Mouse (Mus musculus) hindbrain, embryonic 12.5 days (tissue): ENCODE results near the gene Apol7e. TPM values are rescaled to one million over a fixed set of nuclear protein-coding genes. Genes with fewer than 3 reads are reported as not detected.
"Not testable (repeated sequence)": the region's sequence is repeated elsewhere in the genome, so short reads cannot be mapped to it uniquely, and the experiment has no call there.

ENCODE experiments used
- ATAC-seq: fragments of 200-750 bp; cut with Nextera tagmentation; 2 replicates; pipeline ENCODE4 v1.8.0; 2017; ENCODE audit warnings: moderate TSS enrichment; ENCODE audit not compliant: low FRiP score
- H3K27ac ChIP-seq: fragments of 300-500 bp; sonication (generic); 2 replicates; pipeline ENCODE4 v1.5.1; 2016; ENCODE audit warnings: mild to moderate bottlenecking
- H3K27me3 ChIP-seq: fragments of 300-500 bp; sonication (generic); 2 replicates; pipeline ENCODE4 v1.6.1; 2016; ENCODE audit warnings: mild to moderate bottlenecking
- H3K36me3 ChIP-seq: fragments of 300-500 bp; sonication (generic); 2 replicates; pipeline ENCODE4 v1.6.1; 2016; ENCODE audit warnings: mild to moderate bottlenecking
- H3K4me1 ChIP-seq: fragments of 300-500 bp; sonication (generic); 2 replicates; pipeline ENCODE4 v1.6.1; 2016
- H3K4me2 ChIP-seq: fragments of 300-500 bp; sonication (generic); replicated peaks from 2 replicates; pipeline ENCODE4 v1.6.1; 2016; ENCODE audit warnings: mild to moderate bottlenecking
- H3K4me3 ChIP-seq: fragments of 300-500 bp; sonication (generic); 2 replicates; pipeline ENCODE4 v1.5.1; 2016; ENCODE audit warnings: mild to moderate bottlenecking
- H3K9ac ChIP-seq: fragments of 300-500 bp; sonication (generic); 2 replicates; pipeline ENCODE4 v1.6.1; 2016; ENCODE audit warnings: mild to moderate bottlenecking, moderate library complexity
- H3K9me3 ChIP-seq: fragments of 300-500 bp; sonication (generic); replicated peaks from 2 replicates; pipeline ENCODE4 v1.6.1; 2016; ENCODE audit warnings: mild to moderate bottlenecking
- WGBS: fragments of 180-500 bp; shearing (Covaris S2); methylation state at CpG from one replicate; pipeline ENCODE4 v1.1.7; 2016; 5-methylcytosine and 5-hydroxymethylcytosine counted together
- polyA plus RNA-seq: library from polyadenylated mRNA; unstranded; fragments of >200 nt; fragmentation: Nextera tagmentation; extraction: Ambion mirVana; gene quantifications from 2 replicates; pipeline ENCODE4 v1.2.1, GENCODE M21; 2016

The Apol7e gene
- polyA plus RNA-seq, 1 experiment from 2014 or later, result not detected

DNA sequence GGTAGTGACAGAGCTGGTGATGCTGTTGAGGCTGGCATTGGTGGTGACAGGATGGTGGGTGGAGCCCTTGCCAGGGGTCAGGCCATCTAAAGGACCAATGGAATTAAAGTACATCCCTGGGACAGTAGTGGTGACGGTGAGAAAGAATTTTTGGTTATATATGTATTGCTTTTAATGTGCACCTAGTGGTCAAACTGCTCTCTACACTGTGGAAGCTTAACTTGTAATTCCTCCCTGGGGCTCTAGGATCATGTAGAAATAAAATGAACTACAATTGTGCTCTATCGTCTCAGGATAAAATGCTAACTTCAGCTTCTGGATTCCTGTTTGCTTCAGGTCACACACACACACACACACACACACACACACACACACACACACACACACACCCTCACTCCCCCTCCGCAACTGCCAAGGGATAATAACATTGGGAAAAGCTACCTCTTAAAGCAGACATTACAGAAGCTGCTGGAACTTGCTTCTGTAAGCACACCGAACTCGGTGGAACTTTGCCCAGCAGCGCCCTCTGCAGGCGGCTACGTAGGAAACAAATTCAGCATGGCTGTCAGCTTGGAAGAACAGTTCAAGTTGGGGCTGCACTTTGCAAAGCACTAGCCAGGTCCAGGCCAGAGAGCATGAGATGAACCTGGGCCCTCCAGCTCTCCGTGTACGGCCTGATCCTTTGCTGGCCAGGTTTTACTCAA is 25.7 kb downstream of the Apol7e start:
- ATAC-seq, H3K4me3 ChIP-seq, H3K27me3 ChIP-seq, H3K36me3 ChIP-seq, H3K4me2 ChIP-seq, H3K9me3 ChIP-seq, H3K9ac ChIP-seq, H3K4me1 ChIP-seq, H3K27ac ChIP-seq: not testable (repeated sequence)
- WGBS, result 41% methylated on average over 2 of the region's 10 CpGs

DNA sequence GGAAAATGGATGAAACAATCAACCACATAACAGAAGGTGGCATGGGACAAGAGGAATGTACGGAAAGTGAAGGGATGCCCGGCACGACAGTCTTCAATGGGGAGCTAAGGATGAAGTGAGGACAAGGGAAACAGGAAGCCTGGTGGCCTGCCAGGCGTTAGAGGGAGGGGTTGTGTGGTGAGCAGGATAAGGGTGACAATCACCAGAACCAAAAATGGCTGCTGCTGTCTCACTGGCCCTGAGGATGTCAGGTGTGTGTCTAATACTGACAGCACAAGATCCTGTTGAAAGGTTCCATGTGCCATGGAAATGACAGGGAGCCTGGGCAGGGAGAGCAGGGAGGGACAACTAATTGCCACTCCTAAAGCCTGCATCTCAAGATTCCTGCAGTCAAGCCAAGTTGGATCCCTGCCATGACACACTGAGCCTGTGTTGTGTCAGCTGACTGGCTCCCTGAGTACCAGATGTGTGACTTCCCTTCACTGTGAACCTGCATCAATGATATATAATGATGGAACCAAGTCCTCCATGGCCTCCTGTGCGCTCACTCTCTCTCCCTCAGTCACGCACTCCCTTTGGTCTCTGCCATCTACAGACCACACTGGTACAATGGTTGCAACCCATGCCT is 26.9 kb downstream of the Apol7e start:
- H3K27me3 ChIP-seq, H3K4me1 ChIP-seq, ATAC-seq, H3K36me3 ChIP-seq, H3K27ac ChIP-seq, H3K9ac ChIP-seq, H3K4me3 ChIP-seq, H3K9me3 ChIP-seq, H3K4me2 ChIP-seq: not testable (repeated sequence)
- WGBS, result 82% methylated on average over 6 of the region's 6 CpGs

DNA sequence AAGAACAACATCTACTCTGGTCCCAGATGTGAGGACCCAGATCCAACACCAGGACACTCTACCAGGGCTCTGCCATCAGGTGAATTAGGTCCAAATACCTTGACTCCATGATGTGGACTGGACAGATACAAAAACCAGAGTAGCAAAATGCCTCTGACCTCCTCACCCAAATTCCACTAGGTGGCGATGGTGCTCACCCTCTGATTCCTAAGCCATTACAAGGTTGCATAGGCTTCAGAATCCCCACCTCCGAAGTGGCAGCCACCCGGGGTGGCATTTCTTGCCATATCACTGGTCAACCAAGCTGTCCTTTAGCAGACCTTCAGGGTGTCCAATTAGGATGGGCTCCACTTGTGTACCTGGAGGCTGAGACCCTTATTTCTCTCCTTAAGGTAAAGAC is 28.5 kb downstream of the Apol7e start:
- not testable (repeated sequence) for H3K4me1 ChIP-seq, H3K4me3 ChIP-seq, H3K9ac ChIP-seq, H3K4me2 ChIP-seq, H3K27ac ChIP-seq, H3K36me3 ChIP-seq, ATAC-seq, H3K27me3 ChIP-seq, H3K9me3 ChIP-seq
- WGBS, result 17% methylated on average over 3 of the region's 3 CpGs

DNA sequence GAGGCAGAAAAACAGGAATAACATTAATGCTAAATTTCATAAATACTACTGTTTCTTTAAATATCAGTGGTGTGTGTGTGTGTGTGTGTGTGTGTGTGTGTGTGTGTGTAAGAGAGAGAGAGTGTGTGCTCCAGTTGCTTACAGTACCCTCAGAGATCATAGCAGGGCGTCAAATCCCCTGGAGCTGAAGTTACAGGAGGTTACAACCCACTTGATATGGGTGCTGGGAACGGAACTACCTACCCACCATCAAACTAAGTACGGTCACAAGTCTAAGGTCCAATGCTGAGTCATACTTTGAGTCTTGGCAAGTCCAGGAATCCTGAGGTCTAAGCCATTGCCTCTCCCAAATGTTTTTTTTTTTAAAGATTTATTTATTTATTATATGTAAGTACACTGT is 29.1 kb downstream of the Apol7e start:
- H3K4me2 ChIP-seq, H3K4me1 ChIP-seq, H3K9ac ChIP-seq, H3K4me3 ChIP-seq, H3K9me3 ChIP-seq, ATAC-seq, H3K27me3 ChIP-seq, H3K36me3 ChIP-seq, H3K27ac ChIP-seq: not testable (repeated sequence)
- 87% methylated on average over 3 of the region's 3 CpGs for WGBS

DNA sequence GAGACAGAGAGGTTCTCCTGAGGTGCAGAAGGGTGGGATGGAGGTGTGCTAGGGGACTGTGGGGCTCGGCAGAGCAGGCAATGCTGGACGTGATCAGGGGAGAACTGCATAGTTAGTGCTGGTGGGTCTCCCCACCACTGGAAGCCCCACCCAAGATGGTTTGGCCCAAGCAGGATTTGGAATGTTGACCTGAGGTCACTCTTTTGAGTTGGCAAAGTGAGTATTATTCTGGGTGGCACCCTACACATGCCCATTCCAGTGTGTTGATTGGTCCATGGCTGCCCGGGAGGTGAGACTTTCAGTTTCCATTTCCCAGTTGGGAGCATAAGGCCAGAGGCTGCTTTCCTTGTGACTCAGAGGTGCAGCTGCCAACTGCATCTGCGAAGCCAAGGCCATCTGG is 30.1 kb downstream of the Apol7e start, which contains the start of gene Apol9b:
TSS of gene Apol9b (plus strand) at position 301 of the 400 bp plus-strand sequence.
- not testable (repeated sequence) for H3K36me3 ChIP-seq, H3K27me3 ChIP-seq, H3K9ac ChIP-seq, H3K4me2 ChIP-seq, ATAC-seq, H3K4me1 ChIP-seq, H3K27ac ChIP-seq, H3K9me3 ChIP-seq, H3K4me3 ChIP-seq
- WGBS, result 80% methylated on average over 1 of the region's 4 CpGs

DNA sequence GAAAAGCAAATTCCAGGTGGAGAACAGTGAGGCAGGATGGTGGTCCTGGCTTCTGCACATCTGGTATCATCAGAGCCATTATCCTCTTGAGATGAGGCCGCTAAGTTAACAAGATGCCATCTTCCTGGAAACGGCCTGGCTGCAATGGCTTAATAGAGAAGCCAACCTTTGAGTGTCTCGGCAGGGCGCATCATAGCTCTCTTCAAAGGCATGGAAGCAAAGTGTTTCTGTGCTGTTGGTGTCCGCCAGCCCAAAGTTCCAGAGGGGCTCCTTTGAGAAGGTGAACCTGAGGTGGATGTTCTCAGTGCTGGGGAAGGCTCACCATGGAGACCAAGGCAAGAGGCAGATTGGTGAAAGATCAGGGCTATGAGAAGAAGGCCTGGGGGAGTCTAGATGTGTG is 32.9 kb downstream of the Apol7e start:
- 90% methylated on average over 5 of the region's 5 CpGs for WGBS
- H3K4me3 ChIP-seq, result no peak overlapping the region
- H3K36me3 ChIP-seq, result no peaks in the 10 kb centered on the region
- ATAC-seq, result no peak
- no peak overlapping the region for H3K4me2 ChIP-seq
- no peak overlapping the region for H3K27ac ChIP-seq
- no peak overlapping the region for H3K9ac ChIP-seq
- H3K4me1 ChIP-seq, result no peaks in the 10 kb centered on the region
- no peaks in the 10 kb centered on the region for H3K27me3 ChIP-seq
- H3K9me3 ChIP-seq, result no peaks in the 10 kb centered on the region

DNA sequence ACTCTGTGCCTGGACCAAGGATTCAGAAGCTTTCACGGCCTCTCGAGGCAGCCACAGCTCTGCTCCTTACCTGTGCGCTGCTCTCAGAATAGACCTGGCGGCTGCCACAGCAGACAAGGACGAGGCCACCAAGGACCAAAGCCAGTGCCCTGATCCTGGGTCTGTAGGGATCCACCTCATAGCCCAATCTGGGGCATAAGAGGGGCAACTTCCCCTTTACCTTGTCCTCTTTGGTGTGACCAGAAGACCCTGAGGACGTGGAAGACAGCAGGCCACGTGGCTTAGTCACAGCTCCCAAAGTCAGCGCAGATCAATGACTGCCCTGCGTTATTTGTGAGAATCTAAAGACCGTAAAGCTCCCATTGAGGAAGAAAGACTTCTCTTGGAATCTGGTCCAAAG is 34.2 kb downstream of the Apol7e start:
- H3K27ac ChIP-seq, H3K36me3 ChIP-seq, H3K9me3 ChIP-seq, ATAC-seq, H3K4me2 ChIP-seq, H3K4me3 ChIP-seq, H3K9ac ChIP-seq, H3K27me3 ChIP-seq, H3K4me1 ChIP-seq: not testable (repeated sequence)
- WGBS, result 73% methylated on average over 10 of the region's 10 CpGs

DNA sequence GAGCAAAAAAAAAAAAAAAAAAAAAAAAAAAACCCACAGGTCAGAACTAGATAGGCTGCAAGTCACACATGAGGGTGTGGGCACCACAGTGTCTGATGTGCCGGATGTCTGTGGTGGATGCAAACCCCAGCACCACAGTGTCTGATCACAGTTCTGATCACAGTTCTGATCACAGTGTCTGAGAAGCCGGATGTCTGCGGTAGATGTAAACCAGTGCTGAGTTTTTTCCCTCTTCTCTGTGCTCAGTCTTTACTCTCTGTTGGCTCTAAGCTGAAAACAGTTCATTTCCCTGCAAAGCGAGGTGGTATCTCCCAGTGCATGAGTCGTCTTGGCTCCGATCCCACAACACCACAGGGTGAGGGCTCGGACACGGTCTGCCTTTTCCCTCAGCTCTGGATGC is 34.7 kb downstream of the Apol7e start:
- H3K4me1 ChIP-seq, H3K9me3 ChIP-seq, H3K27me3 ChIP-seq, H3K27ac ChIP-seq, H3K4me2 ChIP-seq, ATAC-seq, H3K9ac ChIP-seq, H3K4me3 ChIP-seq, H3K36me3 ChIP-seq: not testable (repeated sequence)
- WGBS, result 89% methylated on average over 8 of the region's 8 CpGs

DNA sequence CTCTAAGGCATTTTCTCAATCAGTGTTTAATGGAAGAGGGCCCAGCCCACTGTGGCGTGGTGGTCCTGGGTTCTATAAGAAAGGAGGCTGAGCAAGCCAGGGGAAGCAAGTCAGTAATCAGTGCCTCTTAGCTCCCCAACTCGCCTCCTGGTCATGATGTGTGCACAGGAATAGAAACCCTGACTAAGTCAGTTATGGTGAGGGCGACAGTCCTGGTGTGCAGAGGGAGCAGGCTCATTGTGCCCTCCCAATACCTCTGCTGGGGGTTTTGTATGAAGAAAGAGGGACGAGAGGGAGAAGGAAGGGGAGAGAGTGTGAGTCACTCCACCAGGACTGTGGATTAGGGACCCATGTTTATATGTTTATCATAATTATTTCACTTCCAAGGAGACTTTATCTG is 35.2 kb downstream of the Apol7e start:
- H3K9ac ChIP-seq, H3K4me1 ChIP-seq, H3K9me3 ChIP-seq, H3K4me3 ChIP-seq, H3K4me2 ChIP-seq, H3K36me3 ChIP-seq, ATAC-seq, H3K27me3 ChIP-seq, H3K27ac ChIP-seq: not testable (repeated sequence)
- 65% methylated on average over 4 of the region's 4 CpGs for WGBS

DNA sequence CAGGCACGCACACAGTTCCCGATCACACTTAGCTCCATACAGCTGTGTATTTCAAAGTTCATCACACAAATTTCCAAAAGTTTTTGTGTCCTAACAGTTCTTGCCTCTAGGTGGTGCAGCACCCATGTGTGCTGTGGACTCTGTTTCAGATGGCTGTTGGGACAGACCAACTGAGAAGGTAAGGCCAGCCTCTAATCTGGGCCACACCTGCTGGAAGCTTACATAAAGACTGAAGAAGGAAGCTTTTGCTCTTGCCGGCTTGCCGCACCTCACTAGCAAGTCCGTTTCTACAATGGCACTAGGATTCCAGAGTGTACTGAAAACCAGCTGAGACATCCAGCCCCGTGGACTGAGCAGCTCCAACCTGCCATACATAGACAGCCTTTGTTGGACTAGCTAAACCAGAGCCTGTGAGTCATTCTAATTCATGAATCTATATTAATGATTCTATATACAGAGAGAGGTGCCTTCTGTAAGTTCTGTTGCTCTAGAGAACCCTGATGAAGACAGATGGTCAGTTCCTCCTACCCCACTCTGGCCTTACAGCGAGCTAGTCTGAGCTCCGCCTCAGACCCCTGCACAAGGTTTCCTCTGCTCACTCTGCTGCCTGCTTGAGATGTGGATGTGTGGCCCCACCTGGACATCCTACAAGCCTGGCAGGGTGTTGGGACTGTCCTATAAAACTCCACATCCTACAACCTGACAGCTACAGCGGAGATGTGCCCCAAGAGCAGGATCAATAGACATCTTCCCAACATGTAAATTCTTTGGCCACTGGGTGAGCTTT is 42.0 kb downstream of the Apol7e start:
- H3K9ac ChIP-seq, result no peak overlapping the region
- H3K4me3 ChIP-seq, result no peak overlapping the region
- no peak overlapping the region for H3K4me2 ChIP-seq
- H3K36me3 ChIP-seq, result no peaks in the 10 kb centered on the region
- H3K27me3 ChIP-seq, result no peaks in the 10 kb centered on the region
- H3K4me1 ChIP-seq, result no peaks in the 10 kb centered on the region
- H3K9me3 ChIP-seq, result no peaks in the 10 kb centered on the region
- no peak overlapping the region for H3K27ac ChIP-seq
- ATAC-seq, result no peak
- 81% methylated on average over 9 of the region's 9 CpGs for WGBS

DNA sequence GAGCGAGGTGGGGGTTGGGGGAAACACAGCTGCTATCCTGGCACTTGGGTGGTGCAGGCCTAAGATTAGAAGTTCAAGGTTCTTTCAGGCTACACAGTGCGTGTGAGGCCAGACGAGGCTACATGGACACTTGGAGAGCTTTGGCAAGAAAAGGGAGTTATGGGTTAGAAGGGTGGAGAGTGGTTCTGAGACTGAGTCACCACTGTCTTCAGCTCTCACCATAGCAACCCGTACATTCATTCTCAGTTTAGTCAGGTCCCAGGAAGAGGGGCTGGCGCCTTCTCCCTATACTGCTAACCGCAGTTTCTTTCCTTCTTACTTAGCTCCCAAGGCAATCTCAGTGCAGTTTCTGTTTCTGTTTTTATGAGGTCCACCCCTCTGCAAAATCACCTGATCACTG is 42.9 kb downstream of the Apol7e start:
- H3K27me3 ChIP-seq, H3K9me3 ChIP-seq, H3K36me3 ChIP-seq, H3K4me1 ChIP-seq, H3K9ac ChIP-seq, H3K4me2 ChIP-seq, H3K27ac ChIP-seq, ATAC-seq, H3K4me3 ChIP-seq: not testable (repeated sequence)
- WGBS, result 89% methylated on average over 6 of the region's 6 CpGs

DNA sequence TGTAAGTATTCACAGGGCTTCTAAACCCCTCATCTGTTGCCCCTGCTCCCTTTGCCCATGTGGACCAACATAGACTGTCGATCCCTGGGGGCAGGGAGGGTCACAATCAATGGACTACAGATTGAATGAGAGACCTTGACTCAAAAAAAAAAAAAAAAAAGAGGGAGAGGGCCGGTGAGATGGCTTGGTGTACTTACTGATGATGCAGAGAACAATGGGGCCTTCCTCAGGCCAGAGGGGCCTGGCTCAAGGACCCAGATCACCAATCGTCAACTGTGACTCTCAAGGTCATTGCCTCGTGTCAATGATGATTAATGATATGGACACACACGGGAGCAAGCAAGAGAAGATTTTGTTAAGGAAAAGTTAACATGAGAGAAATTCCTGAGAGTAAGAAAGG is 46.0 kb downstream of the Apol7e start:
- ATAC-seq, result no peak
- WGBS, result 42% methylated on average over 5 of the region's 5 CpGs
- H3K4me3 ChIP-seq, result no peak overlapping the region
- H3K27ac ChIP-seq, result no peak overlapping the region
- no peaks in the 10 kb centered on the region for H3K36me3 ChIP-seq
- H3K9me3 ChIP-seq, result no peaks in the 10 kb centered on the region
- H3K4me2 ChIP-seq, result no peak overlapping the region
- no peaks in the 10 kb centered on the region for H3K4me1 ChIP-seq
- H3K27me3 ChIP-seq, result no peaks in the 10 kb centered on the region
- no peak overlapping the region for H3K9ac ChIP-seq

DNA sequence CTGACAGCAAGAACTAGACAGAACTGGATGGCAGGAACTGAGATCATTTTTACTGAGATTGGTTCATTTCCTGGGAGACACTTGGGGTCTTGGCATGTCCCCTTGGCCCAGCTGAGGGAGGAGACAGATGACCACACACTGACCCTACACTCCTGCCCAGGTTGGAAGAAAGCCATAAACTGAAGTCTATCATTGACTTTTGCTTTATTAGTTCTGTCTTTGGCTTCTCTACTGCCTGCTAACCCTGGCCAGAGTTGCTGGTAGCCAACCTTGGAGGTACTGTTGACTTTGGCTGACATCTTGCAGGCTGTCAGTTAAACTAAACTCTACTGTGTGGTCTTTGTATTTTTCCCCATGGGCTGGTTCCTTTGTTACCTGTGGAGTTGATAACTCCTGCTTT is 46.4 kb downstream of the Apol7e start:
- H3K27me3 ChIP-seq, result no peaks in the 10 kb centered on the region
- no peak overlapping the region for H3K27ac ChIP-seq
- H3K9ac ChIP-seq, result no peak overlapping the region
- no peak overlapping the region for H3K4me2 ChIP-seq
- no peaks in the 10 kb centered on the region for H3K4me1 ChIP-seq
- no peak overlapping the region for H3K4me3 ChIP-seq
- H3K9me3 ChIP-seq, result no peaks in the 10 kb centered on the region
- no peak for ATAC-seq
- no peaks in the 10 kb centered on the region for H3K36me3 ChIP-seq
